ENCODE assay signal across 11 mouse cellular contexts in the genomic region with DNA sequence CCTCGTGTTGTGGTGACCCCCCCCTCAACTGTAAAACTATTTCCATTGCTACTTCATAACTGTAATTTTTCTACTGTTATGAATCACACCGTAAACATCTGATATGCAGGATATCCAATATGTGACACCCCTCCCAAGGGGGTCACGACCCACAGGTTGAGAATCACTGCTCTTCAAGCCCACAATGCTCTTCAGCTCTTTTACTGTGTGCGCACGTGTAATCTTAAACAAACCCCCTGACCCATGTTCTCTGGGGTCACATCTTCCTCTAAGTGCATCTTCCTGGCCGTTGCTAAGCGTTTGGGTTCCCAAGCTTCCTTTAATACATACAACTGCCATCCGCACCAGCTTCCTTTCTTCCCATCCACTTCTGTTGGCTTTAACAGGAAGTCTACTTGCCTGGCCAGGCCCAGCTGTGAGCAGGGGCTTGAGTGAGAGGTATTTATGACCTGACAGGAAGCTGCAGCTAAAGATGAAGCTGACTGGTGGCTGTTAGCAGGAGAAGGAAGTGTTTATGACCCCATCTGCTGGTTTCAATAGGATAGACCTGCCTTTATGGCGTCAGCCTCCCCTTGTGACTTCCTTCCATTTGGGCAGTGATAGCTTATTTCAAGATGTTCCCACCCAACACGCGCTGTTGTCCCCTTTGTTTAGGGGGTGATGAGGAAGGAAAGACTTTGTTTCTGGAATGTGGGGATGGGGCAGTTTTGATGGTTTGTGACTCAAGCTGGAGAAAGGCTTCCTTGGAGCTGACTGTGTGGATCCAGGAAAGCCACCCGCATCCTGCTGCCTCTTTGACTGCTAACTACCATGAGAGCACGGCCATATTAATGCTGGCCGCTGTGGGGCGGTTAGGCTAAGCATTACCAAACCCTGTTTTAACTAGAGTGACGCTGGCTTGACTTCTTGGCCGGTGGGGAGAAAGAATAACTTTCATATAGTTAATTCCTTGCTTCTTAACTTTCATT.
A peak's percentile ranks its signal among the peaks of the same experiment; 100 is the strongest.
DNase-seq lines count a peak whose midpoint lies in the region; ATAC-seq lines count a peak whose summit lies in the region.
"Had no signal": no experiment of that assay in that cellular context is flagged by ENCODE, and none has a peak within 500 bp of the region (broad histone marks: within the 10 kb centered on the region; RNA-seq: fewer than 3 reads in every experiment).

No protein-coding gene starts in this region.

- intact Hi-C loops in heart, postnatal 10 days (cut with DNase I) = loop anchor here (2.0 kb wide), 1 partner anchor 20 kb away; no protein-coding TSS in a partner anchor

- H3K9ac ChIP-seq in heart, embryonic 12.5 days = no peak overlapping the region
- no peak overlapping the region for H3K9ac ChIP-seq in neural tube, embryonic 11.5 days (ENCODE audit: low read length)
- H3K9ac ChIP-seq: midbrain, embryonic 12.5 days had no signal

- ATAC-seq in heart, embryonic 12.5 days (ENCODE audit: insufficient number of reproducible peaks, low FRiP score) = no peak
- ATAC-seq in neural tube, embryonic 11.5 days (ENCODE audit: insufficient read depth, low FRiP score, low TSS enrichment) = no peak

- no peak overlapping the region for H3K27ac ChIP-seq in heart, embryonic 12.5 days (ENCODE audit: poor library complexity, severe bottlenecking)
- H3K27ac ChIP-seq in limb, embryonic 10.5 days = peak overlapping the region; percentile 54; the same call in 1 of the 2 replicates
- H3K27ac ChIP-seq in neural tube, embryonic 11.5 days (ENCODE audit: low read depth, low read length) = peak overlapping the region; percentile 60; the same call in 1 of the 2 replicates
- H3K27ac ChIP-seq: heart, adult 2 months; midbrain, embryonic 12.5 days had no signal

- H3K4me1 ChIP-seq in heart, embryonic 12.5 days (replicated peaks) = peaks cover 13% of the 10 kb centered on the region
- peaks cover 64% of the 10 kb centered on the region for H3K4me1 ChIP-seq in limb, embryonic 10.5 days
- H3K4me1 ChIP-seq in neural tube, embryonic 11.5 days (ENCODE audit: control insufficient read depth, insufficient read depth, low read length) = peaks cover 45% of the 10 kb centered on the region

- no peak overlapping the region for H3K4me3 ChIP-seq in heart, embryonic 12.5 days
- H3K4me3 ChIP-seq in limb, embryonic 10.5 days = no peak overlapping the region
- no peak overlapping the region for H3K4me3 ChIP-seq in neural tube, embryonic 11.5 days (ENCODE audit: low read depth, low read length)
- H3K4me3 ChIP-seq: heart, adult 2 months; midbrain, embryonic 12.5 days had no signal

- DNase-seq in heart, postnatal 10 days = peak; percentile 26 to 27
- peak; percentile 52 for DNase-seq in embryo, embryonic 10 days (ENCODE audit: low spot score)
- peak; percentile 64 for DNase-seq in limb, embryonic 10.5 days (ENCODE audit: low spot score)
- no peak for DNase-seq in neural tube, embryonic 11.5 days (ENCODE audit: low spot score)
- no peak for DNase-seq in cerebellum, adult 18-20 months
- no peak for DNase-seq in right cerebral cortex, postnatal 36 days (ENCODE audit: low spot score in 2 of 2)
- no peak for DNase-seq in layer of hippocampus, postnatal 14 days (ENCODE audit: low spot score in 2 of 2)
- DNase-seq: cerebellum, adult 9-11 months had no signal

- H3K9me3 ChIP-seq in heart, embryonic 12.5 days (replicated peaks) = no peaks in the 10 kb centered on the region
- H3K9me3 ChIP-seq in limb, embryonic 10.5 days (replicated peaks) = no peaks in the 10 kb centered on the region
- no peaks in the 10 kb centered on the region for H3K9me3 ChIP-seq in neural tube, embryonic 11.5 days (ENCODE audit: control insufficient read depth, low read length)
- H3K9me3 ChIP-seq: midbrain, embryonic 12.5 days had no signal

- H3K27me3 ChIP-seq in heart, embryonic 12.5 days (replicated peaks) = peaks cover 23% of the 10 kb centered on the region
- H3K27me3 ChIP-seq in limb, embryonic 10.5 days (ENCODE audit: low read depth, poor library complexity, severe bottlenecking) = peaks cover 45% of the 10 kb centered on the region
- H3K27me3 ChIP-seq in neural tube, embryonic 11.5 days (ENCODE audit: control insufficient read depth, insufficient read depth, low read length) = no peaks in the 10 kb centered on the region

- no peak overlapping the region for H3K4me2 ChIP-seq in heart, embryonic 12.5 days
- no peak overlapping the region for H3K4me2 ChIP-seq in neural tube, embryonic 11.5 days (ENCODE audit: low read depth)
- H3K4me2 ChIP-seq: midbrain, embryonic 12.5 days had no signal

- H3K36me3 ChIP-seq in heart, embryonic 12.5 days = no peaks in the 10 kb centered on the region
- no peaks in the 10 kb centered on the region for H3K36me3 ChIP-seq in limb, embryonic 10.5 days
- H3K36me3 ChIP-seq in neural tube, embryonic 11.5 days (ENCODE audit: control insufficient read depth, insufficient read depth, low read length) = no peaks in the 10 kb centered on the region
- H3K36me3 ChIP-seq: midbrain, embryonic 12.5 days had no signal

- whole genome bisulfite sequencing in heart, embryonic 12.5 days = 62% methylated on average over 17 of the region's 17 CpGs
- WGBS in limb, embryonic 10.5 days = 44% methylated on average over 17 of the region's 17 CpGs
- WGBS in neural tube, embryonic 11.5 days = 31% methylated on average over 17 of the region's 17 CpGs

Comparison
In these comparisons a context has a peak if more than half of its experiments do, and no peak if none do; other contexts are left out.
1. DNase-seq: peak in heart, postnatal 10 days (2 of 2), embryo, embryonic 10 days (single experiment) and limb, embryonic 10.5 days (single experiment); none in neural tube, embryonic 11.5 days (single experiment), cerebellum, adult 18-20 months (0 of 2), right cerebral cortex, postnatal 36 days (0 of 2) and layer of hippocampus, postnatal 14 days (0 of 2).